Mouse (Mus musculus): ENCODE measurements at regions not wholly inside any gene's neighbourhood (a gene's known extent, or its start where the extent isn't known, plus 50 kb on each side); places are given as distances from the start of the nearest gene placed in this dataset.
A peak's percentile ranks its signal among the peaks of the same experiment; 100 is the strongest.

DNA sequence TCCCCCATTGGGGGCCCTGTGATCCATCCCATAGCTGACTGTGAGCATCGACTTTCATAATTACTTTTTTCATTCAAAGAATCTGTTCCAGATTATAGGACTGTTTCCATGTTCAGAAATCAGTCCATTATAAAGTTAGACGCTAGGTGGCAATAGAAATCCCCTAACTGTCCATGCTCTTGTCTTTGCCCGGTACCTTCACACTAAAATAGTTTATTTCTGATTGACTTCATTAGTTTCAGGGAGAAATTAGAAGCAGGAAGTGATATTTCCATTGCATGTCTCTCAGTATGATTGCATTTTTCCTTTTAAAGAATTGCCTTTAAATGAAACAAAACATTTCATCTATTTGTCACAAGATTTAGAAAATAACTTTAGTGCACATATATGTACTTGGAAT is 131.7 kb downstream of the Fbxo8 start:
- no peaks in the 10 kb centered on the region for H3K9me3 ChIP-seq
- no peak overlapping the region for H3K9ac ChIP-seq (replicated peaks)
- H3K36me3 ChIP-seq, result no peaks in the 10 kb centered on the region
- H3K4me1 ChIP-seq (replicated peaks), result no peaks in the 10 kb centered on the region
- no peaks in the 10 kb centered on the region for H3K27me3 ChIP-seq
- WGBS, result 13% methylated on average over 3 of the region's 3 CpGs
- H3K4me3 ChIP-seq (replicated peaks), result no peak overlapping the region
- no peak overlapping the region for H3K4me2 ChIP-seq (replicated peaks)
- no peak overlapping the region for H3K27ac ChIP-seq
- no peak for ATAC-seq

- no peaks in the 10 kb centered on the region for H3K27me3 ChIP-seq
- H3K9me3 ChIP-seq, result no peaks in the 10 kb centered on the region
- WGBS, result 88% methylated on average over 7 of the region's 7 CpGs
- no peaks in the 10 kb centered on the region for H3K4me1 ChIP-seq (replicated peaks)
- H3K36me3 ChIP-seq, result no peaks in the 10 kb centered on the region
- ATAC-seq, result no peak
- H3K27ac ChIP-seq, result no peak overlapping the region
- no peak overlapping the region for H3K4me3 ChIP-seq (replicated peaks)
- H3K9ac ChIP-seq (replicated peaks), result no peak overlapping the region
- H3K4me2 ChIP-seq (replicated peaks), result no peak overlapping the region
Observed at GRCm38 (mm10) chr8:56684352-56684751, 133.5 kb downstream of the Fbxo8 start.

- WGBS, result 97% methylated on average over 1 of the region's 1 CpGs
- no peak for ATAC-seq
Observed at GRCm38 (mm10) chr8:56695436-56695835, 144.5 kb downstream of the Fbxo8 start.

DNA sequence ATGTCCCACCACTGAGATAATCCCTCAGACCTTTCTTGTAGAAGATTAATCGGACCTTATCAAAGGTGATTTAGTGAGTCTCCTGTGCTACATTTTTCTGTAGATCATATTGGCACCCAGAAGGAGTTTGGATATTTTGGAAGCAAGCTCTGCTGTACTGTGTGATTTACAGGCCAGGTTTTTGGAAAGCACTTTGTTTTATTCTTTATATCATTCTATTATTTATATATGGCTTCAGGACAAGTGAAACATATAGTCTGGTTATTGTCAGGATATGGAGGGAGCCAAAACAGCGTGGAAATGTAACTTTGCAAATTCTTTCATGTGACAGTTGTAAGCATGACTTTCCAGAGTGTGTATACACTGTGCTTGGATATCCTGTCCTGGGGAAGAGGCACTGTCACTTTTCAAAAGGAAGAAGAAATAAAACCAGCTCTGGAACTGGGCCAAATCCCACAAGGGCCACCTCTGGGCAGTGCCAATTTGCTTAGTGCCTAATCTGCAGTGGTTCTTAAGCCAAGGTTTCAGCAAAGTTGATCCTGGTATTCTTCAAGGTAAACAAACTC is 149.8 kb downstream of the Fbxo8 start:
- no peak overlapping the region for H3K4me2 ChIP-seq (replicated peaks)
- WGBS, result 88% methylated on average over 2 of the region's 2 CpGs
- H3K36me3 ChIP-seq, result no peaks in the 10 kb centered on the region
- no peaks in the 10 kb centered on the region for H3K4me1 ChIP-seq (replicated peaks)
- no peak for ATAC-seq
- no peak overlapping the region for H3K27ac ChIP-seq
- no peak overlapping the region for H3K4me3 ChIP-seq (replicated peaks)
- no peaks in the 10 kb centered on the region for H3K9me3 ChIP-seq
- H3K9ac ChIP-seq (replicated peaks), result no peak overlapping the region
- no peaks in the 10 kb centered on the region for H3K27me3 ChIP-seq

More at GRCm38 (mm10) chr8:56695436-56695835, 144.5 kb downstream of the Fbxo8 start:
- no peak overlapping the region for H3K9ac ChIP-seq (replicated peaks)
- H3K4me1 ChIP-seq (replicated peaks), result no peaks in the 10 kb centered on the region
- H3K9me3 ChIP-seq, result no peaks in the 10 kb centered on the region
- no peak overlapping the region for H3K27ac ChIP-seq
- H3K4me3 ChIP-seq (replicated peaks), result no peak overlapping the region
- H3K27me3 ChIP-seq, result no peaks in the 10 kb centered on the region
- no peaks in the 10 kb centered on the region for H3K36me3 ChIP-seq
- no peak overlapping the region for H3K4me2 ChIP-seq (replicated peaks)

DNA sequence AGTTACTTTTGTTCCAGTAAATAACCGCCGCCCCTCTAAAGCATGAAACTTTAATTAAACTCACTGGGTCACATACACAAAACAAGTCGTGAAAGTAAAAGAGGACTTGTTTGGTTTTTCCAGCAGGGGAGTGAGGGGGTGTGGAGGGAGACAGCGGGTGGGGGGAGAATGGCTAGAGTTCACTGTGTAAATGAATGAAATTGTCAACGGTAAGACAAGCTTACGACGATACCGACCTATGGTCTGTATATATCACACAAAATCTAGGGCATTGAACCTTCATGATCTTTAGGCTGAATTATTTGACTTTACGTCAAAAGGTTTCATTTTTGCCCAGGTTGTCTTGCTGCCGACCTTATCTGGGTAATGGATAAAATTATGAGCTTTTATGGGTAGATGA is 155.5 kb downstream of the Fbxo8 start:
- H3K36me3 ChIP-seq, result no peaks in the 10 kb centered on the region
- no peak overlapping the region for H3K27ac ChIP-seq
- peaks cover 18% of the 10 kb centered on the region for H3K4me1 ChIP-seq (replicated peaks)
- no peaks in the 10 kb centered on the region for H3K9me3 ChIP-seq
- H3K4me3 ChIP-seq (replicated peaks), result no peak overlapping the region
- H3K4me2 ChIP-seq (replicated peaks), result peak overlapping the region; percentile 45
- peak; percentile 37; the same call in 1 of the 2 replicates for ATAC-seq
- H3K9ac ChIP-seq (replicated peaks), result no peak overlapping the region
- H3K27me3 ChIP-seq, result no peaks in the 10 kb centered on the region
- 17% methylated on average over 10 of the region's 10 CpGs for WGBS

GRCm38 (mm10) chr8:56706941-56707706 is 156.2 kb downstream of the Fbxo8 start:
- Histone ChIP-seq H3K27me3 (no peaks in the 10 kb centered on the region), H3K36me3 (no peaks in the 10 kb centered on the region), H3K9ac (replicated peaks) (peak overlapping the region; percentile 37; the same call in 1 of the 2 replicates), H3K27ac (no peak overlapping the region), H3K4me1 (replicated peaks) (peaks cover 18% of the 10 kb centered on the region), H3K4me3 (replicated peaks) (peak overlapping the region; percentile 24), H3K9me3 (no peaks in the 10 kb centered on the region), H3K4me2 (replicated peaks) (peak overlapping the region; percentile 45)
- 4% methylated on average over 14 of the region's 14 CpGs for WGBS
- peak; percentile 95 for ATAC-seq

- Histone ChIP-seq H3K4me3 (replicated peaks) (no peak overlapping the region), H3K36me3 (no peaks in the 10 kb centered on the region), H3K27me3 (no peaks in the 10 kb centered on the region), H3K4me1 (replicated peaks) (no peaks in the 10 kb centered on the region), H3K4me2 (replicated peaks) (no peak overlapping the region), H3K9ac (replicated peaks) (no peak overlapping the region), H3K27ac (no peak overlapping the region), H3K9me3 (no peaks in the 10 kb centered on the region)
- ATAC-seq, result no peak
- WGBS, result 46% methylated on average over 1 of the region's 1 CpGs
Observed at GRCm38 (mm10) chr8:56720001-56720400, 169.1 kb downstream of the Fbxo8 start.

- no peak for ATAC-seq
- no peak overlapping the region for H3K9ac ChIP-seq (replicated peaks)
- no peaks in the 10 kb centered on the region for H3K9me3 ChIP-seq
- no peaks in the 10 kb centered on the region for H3K4me1 ChIP-seq (replicated peaks)
- no peaks in the 10 kb centered on the region for H3K36me3 ChIP-seq
- no peak overlapping the region for H3K4me3 ChIP-seq (replicated peaks)
- H3K27ac ChIP-seq, result no peak overlapping the region
- H3K27me3 ChIP-seq, result no peaks in the 10 kb centered on the region
- H3K4me2 ChIP-seq (replicated peaks), result no peak overlapping the region
- 70% methylated on average over 2 of the region's 2 CpGs for WGBS
Observed at GRCm38 (mm10) chr8:56722473-56723236, 171.8 kb downstream of the Fbxo8 start.

- ATAC-seq, result no peak
- H3K4me2 ChIP-seq (replicated peaks), result no peak overlapping the region
- H3K27me3 ChIP-seq, result no peaks in the 10 kb centered on the region
- H3K9me3 ChIP-seq, result no peaks in the 10 kb centered on the region
- no peak overlapping the region for H3K4me3 ChIP-seq (replicated peaks)
- no peak overlapping the region for H3K27ac ChIP-seq
- WGBS, result 75% methylated on average over 2 of the region's 2 CpGs
- no peaks in the 10 kb centered on the region for H3K4me1 ChIP-seq (replicated peaks)
- no peaks in the 10 kb centered on the region for H3K36me3 ChIP-seq
- H3K9ac ChIP-seq (replicated peaks), result no peak overlapping the region
Observed at GRCm38 (mm10) chr8:56724607-56725006, 173.7 kb downstream of the Fbxo8 start.

DNA sequence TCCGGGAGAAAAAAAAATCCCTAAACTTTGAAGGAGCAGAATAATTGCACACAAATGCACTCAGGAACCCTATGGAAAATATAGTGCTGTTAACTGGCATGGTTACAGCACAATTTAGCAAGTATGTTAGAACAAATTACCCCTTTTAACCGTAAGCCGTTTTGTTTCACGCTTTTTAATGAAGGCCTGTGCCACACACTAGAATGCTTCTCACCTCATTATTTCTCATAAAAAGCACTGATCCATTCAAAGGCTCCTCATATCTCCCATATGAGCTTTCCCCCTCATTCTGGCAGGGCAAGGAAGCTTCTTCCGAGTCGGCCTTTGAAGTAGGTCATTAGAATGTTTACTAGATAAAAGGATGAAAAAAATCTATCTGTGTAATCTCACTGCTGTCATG is 182.4 kb downstream of the Fbxo8 start:
- WGBS, result 61% methylated on average over 6 of the region's 6 CpGs
- no peak overlapping the region for H3K4me2 ChIP-seq (replicated peaks)
- no peaks in the 10 kb centered on the region for H3K36me3 ChIP-seq
- no peak for ATAC-seq
- no peak overlapping the region for H3K27ac ChIP-seq
- H3K9me3 ChIP-seq, result no peaks in the 10 kb centered on the region
- no peaks in the 10 kb centered on the region for H3K4me1 ChIP-seq (replicated peaks)
- H3K4me3 ChIP-seq (replicated peaks), result no peak overlapping the region
- H3K9ac ChIP-seq (replicated peaks), result no peak overlapping the region
- H3K27me3 ChIP-seq, result no peaks in the 10 kb centered on the region

DNA sequence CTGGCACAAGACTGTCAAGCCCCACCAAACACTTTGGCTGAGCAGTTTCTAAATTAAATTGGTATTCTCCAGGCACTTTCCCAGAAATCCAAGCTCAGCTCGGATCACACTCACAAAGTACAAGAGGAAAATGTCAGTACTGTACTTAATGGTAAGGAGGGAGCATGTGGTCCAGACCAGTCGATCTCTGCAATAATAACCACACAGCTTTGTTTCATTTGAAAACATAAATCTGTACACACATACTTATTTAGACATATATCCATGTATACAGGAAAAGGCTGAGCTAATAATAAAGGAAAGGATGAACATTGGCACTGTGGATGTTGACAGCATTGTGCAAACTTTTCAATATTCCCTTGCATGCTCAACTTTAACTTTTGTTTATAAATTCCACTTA is 184.1 kb downstream of the Fbxo8 start:
- ATAC-seq, result no peak
- 82% methylated on average over 2 of the region's 2 CpGs for WGBS
- H3K4me2 ChIP-seq (replicated peaks), result no peak overlapping the region
- H3K9me3 ChIP-seq, result no peaks in the 10 kb centered on the region
- no peaks in the 10 kb centered on the region for H3K36me3 ChIP-seq
- H3K4me1 ChIP-seq (replicated peaks), result no peaks in the 10 kb centered on the region
- H3K9ac ChIP-seq (replicated peaks), result no peak overlapping the region
- H3K27me3 ChIP-seq, result no peaks in the 10 kb centered on the region
- H3K27ac ChIP-seq, result no peak overlapping the region
- no peak overlapping the region for H3K4me3 ChIP-seq (replicated peaks)

- Histone ChIP-seq H3K4me1 (replicated peaks) (no peaks in the 10 kb centered on the region), H3K4me2 (replicated peaks) (no peak overlapping the region), H3K27ac (no peak overlapping the region), H3K4me3 (replicated peaks) (no peak overlapping the region), H3K9ac (replicated peaks) (no peak overlapping the region), H3K9me3 (no peaks in the 10 kb centered on the region), H3K36me3 (no peaks in the 10 kb centered on the region), H3K27me3 (no peaks in the 10 kb centered on the region)
- 89% methylated on average over 5 of the region's 5 CpGs for WGBS
- no peak for ATAC-seq
Observed at GRCm38 (mm10) chr8:56767034-56767433, 216.1 kb downstream of the Fbxo8 start.

Measured in midbrain, embryonic 13.5 days (tissue).